Mouse (Mus musculus) limb, embryonic 14.5 days (tissue): ENCODE data around the gene Npas2. TPM values are rescaled to one million over a fixed set of nuclear protein-coding genes. Genes with fewer than 3 reads are reported as not detected.

Experiments
- ATAC-seq: fragments of 200-750 bp; cut with Nextera tagmentation; 2 replicates; pipeline ENCODE4 v1.8.0; 2017; ENCODE audit warnings: low read depth, moderate number of reproducible peaks, moderate TSS enrichment; ENCODE audit not compliant: low FRiP score
- DNase-seq: peaks from one replicate; pipeline ENCODE4 v3.0.0-alpha.2; 2015; ENCODE audit warnings: low spot score
- H3K27ac ChIP-seq: fragments of 300-500 bp; sonication (generic); replicated peaks from 2 replicates; pipeline ENCODE4 v1.5.1; 2014; ENCODE audit warnings: low read depth, mild to moderate bottlenecking, low read length, moderate library complexity, mixed read lengths
- H3K27me3 ChIP-seq: fragments of 300-500 bp; sonication (generic); 2 replicates; pipeline ENCODE4 v1.6.1; 2014; ENCODE audit warnings: low read length, mixed read lengths; ENCODE audit not compliant: control insufficient read depth, insufficient read depth
- H3K36me3 ChIP-seq: fragments of 300-500 bp; sonication (generic); 2 replicates; pipeline ENCODE4 v1.6.1; 2014; ENCODE audit warnings: mild to moderate bottlenecking, low read length, moderate library complexity, mixed read lengths; ENCODE audit not compliant: control insufficient read depth, insufficient read depth
- H3K4me1 ChIP-seq: fragments of 300-500 bp; sonication (generic); 2 replicates; pipeline ENCODE4 v1.6.1; 2014; ENCODE audit warnings: antibody characterized with exemption, low read length, mixed read lengths; ENCODE audit not compliant: control insufficient read depth, insufficient read depth
- H3K4me2 ChIP-seq: fragments of 300-500 bp; sonication (generic); replicated peaks from 2 replicates; pipeline ENCODE4 v1.6.1; 2014; ENCODE audit warnings: low read depth, mild to moderate bottlenecking, low read length, moderate library complexity; ENCODE audit not compliant: severe bottlenecking
- H3K4me3 ChIP-seq: fragments of 300-500 bp; sonication (generic); replicated peaks from 2 replicates; pipeline ENCODE4 v1.5.1; 2014; ENCODE audit warnings: low read length
- H3K9ac ChIP-seq: fragments of 300-500 bp; sonication (generic); 2 replicates; pipeline ENCODE4 v1.6.1; 2014; ENCODE audit warnings: mild to moderate bottlenecking, low read depth, low read length, moderate library complexity; ENCODE audit not compliant: severe bottlenecking
- H3K9me3 ChIP-seq: fragments of 300-500 bp; sonication (generic); 2 replicates; pipeline ENCODE4 v1.6.1; 2016; ENCODE audit warnings: low read length; ENCODE audit not compliant: control insufficient read depth
- POLR2A ChIP-seq: fragments of 200-500 bp; IDR thresholded peaks from 2 replicates; pipeline ENCODE4 v1.8.0; 2012; ENCODE audit warnings: inconsistent platforms, mild to moderate bottlenecking, moderate library complexity, borderline replicate concordance; ENCODE audit not compliant: insufficient read depth, insufficient read length; ENCODE audit errors: extremely low read depth
- WGBS: fragments of 180-500 bp; shearing (Covaris S2); extraction: QIAGEN DNeasy Blood & Tissue Kit; methylation state at CpG from one replicate; pipeline ENCODE4 v1.1.7; 2014; 5-methylcytosine and 5-hydroxymethylcytosine counted together
- polyA plus RNA-seq, 2 experiments: library from polyadenylated mRNA; depleted of rRNA in 1 of 2; stranded (reverse) in 1 of 2; unstranded in 1 of 2; fragments of >200 nt; fragmentation: Nextera tagmentation in 1 of 2; extraction: Ambion mirVana in 1 of 2; gene quantifications; 2 replicates each; pipeline versions ENCODE4 v1.2.1 to v1.2.3; 2012 to 2014

Gene Npas2
- polyA plus RNA-seq, 2 experiments, result 2.0 to 3.2 TPM

- no peak overlapping the region for H3K4me3 ChIP-seq
- H3K4me2 ChIP-seq, result no peak overlapping the region
- DNase-seq, result no peak
- H3K4me1 ChIP-seq, result no peaks in the 10 kb centered on the region
- H3K36me3 ChIP-seq, result no peaks in the 10 kb centered on the region
- WGBS, result 75% methylated on average over 1 of the region's 1 CpGs
- no peak for TF ChIP-seq POLR2A
- no peak for ATAC-seq
- no peak overlapping the region for H3K27ac ChIP-seq
- H3K9ac ChIP-seq, result no peak overlapping the region
- no peaks in the 10 kb centered on the region for H3K27me3 ChIP-seq
- no peaks in the 10 kb centered on the region for H3K9me3 ChIP-seq
Measured at GRCm38 (mm10) chr1:39349001-39349400, 155.5 kb downstream of the Npas2 start.

- TF ChIP-seq POLR2A, result no peak
- DNase-seq, result no peak
Measured at GRCm38 (mm10) chr1:39349427-39349826, 155.9 kb downstream of the Npas2 start.

DNA sequence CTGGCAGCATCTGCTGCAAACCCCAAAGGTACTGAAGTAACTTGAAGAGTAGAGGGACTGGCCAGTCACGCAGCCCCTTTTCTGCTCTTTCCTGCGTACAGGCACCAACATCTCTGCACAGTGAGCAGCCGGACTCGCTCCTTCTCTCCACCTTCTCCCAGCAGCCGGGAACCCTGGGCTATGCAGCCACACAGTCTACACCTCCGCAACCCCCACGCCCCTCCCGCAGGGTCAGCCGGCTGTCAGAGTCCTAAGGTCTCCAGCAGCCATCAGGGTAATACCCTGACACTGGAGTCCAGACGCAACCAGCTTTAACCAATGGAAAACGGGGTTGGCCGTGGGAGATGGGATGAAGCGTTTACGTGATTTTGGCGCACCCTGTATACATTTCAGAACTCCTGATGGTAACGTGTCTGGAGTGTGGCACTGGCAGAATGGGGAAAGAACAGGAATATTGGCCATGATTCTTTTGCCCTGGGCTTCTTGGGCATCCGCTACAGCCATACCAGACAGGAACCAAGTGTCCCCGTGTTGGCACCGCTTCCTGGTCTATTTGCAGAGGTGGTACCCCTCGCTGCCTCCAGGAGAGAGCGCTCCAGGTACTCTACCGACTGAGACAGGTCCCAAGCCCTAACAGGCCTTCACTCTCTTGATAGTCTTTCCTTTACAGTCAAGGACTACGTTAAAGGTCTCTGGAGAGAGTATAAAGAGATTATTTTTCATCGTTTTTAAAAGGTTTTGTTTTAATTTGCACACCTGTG is 168.4 kb downstream of the Npas2 start:
- no peak for TF ChIP-seq POLR2A
- peak overlapping the region; percentile 25; the same call in 1 of the 2 replicates for H3K9ac ChIP-seq

More at GRCm38 (mm10) chr1:39349427-39349826, 155.9 kb downstream of the Npas2 start:
- Histone ChIP-seq H3K9ac (no peak overlapping the region), H3K36me3 (no peaks in the 10 kb centered on the region), H3K4me2 (no peak overlapping the region), H3K9me3 (no peaks in the 10 kb centered on the region), H3K4me3 (no peak overlapping the region), H3K4me1 (no peaks in the 10 kb centered on the region), H3K27me3 (no peaks in the 10 kb centered on the region), H3K27ac (no peak overlapping the region)
- ATAC-seq, result no peak
- WGBS, result 85% methylated on average over 7 of the region's 7 CpGs

DNA sequence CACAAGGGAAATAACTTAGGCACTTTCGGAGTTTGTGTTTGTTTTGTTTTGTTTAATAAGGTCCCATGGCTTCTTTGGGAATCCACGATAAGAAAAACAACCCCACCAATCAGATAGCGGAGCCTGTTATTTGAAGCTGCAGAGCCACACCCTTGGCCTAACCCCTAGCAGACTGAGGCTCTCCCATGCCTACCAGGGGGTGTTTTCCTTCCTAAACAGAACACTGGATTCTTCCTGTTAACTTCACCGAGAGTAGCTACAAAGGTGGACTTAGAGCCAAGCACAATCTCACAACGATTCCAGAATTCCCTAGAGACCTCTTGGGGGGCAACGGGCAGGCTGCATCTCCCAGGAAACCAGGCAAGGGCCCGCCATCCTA is 169.0 kb downstream of the Npas2 start:
- Histone ChIP-seq H3K9me3 (no peaks in the 10 kb centered on the region), H3K36me3 (no peaks in the 10 kb centered on the region), H3K9ac (no peak overlapping the region), H3K4me1 (peaks cover 3% of the 10 kb centered on the region; the same call in 1 of the 2 replicates), H3K27me3 (no peaks in the 10 kb centered on the region), H3K4me3 (no peak overlapping the region), H3K4me2 (no peak overlapping the region), H3K27ac (no peak overlapping the region)
- TF ChIP-seq POLR2A, result no peak
- no peak for ATAC-seq
- WGBS, result 48% methylated on average over 7 of the region's 7 CpGs
- no peak for DNase-seq

More for the DNA sequence above, 168.4 kb downstream of the Npas2 start:
- WGBS, result 27% methylated on average over 24 of the region's 24 CpGs
- Histone ChIP-seq H3K27ac (no peak overlapping the region), H3K4me3 (peak overlapping the region; percentile 19; the same call in 1 of the 2 replicates), H3K4me1 (peaks cover under 1% of the 10 kb centered on the region; the same call in 1 of the 2 replicates), H3K27me3 (no peaks in the 10 kb centered on the region), H3K36me3 (no peaks in the 10 kb centered on the region), H3K9me3 (no peaks in the 10 kb centered on the region), H3K4me2 (peak overlapping the region; percentile 41)
- DNase-seq, result no peak
- ATAC-seq, result no peak

- Histone ChIP-seq H3K9me3 (no peaks in the 10 kb centered on the region), H3K9ac (no peak overlapping the region), H3K4me2 (no peak overlapping the region), H3K4me3 (no peak overlapping the region), H3K27me3 (no peaks in the 10 kb centered on the region), H3K4me1 (peaks cover 11% of the 10 kb centered on the region), H3K36me3 (peaks cover 18% of the 10 kb centered on the region), H3K27ac (no peak overlapping the region)
- no peak for DNase-seq
- TF ChIP-seq POLR2A, result no peak
- no peak for ATAC-seq
- 57% methylated on average over 1 of the region's 1 CpGs for WGBS
Measured at GRCm38 (mm10) chr1:39365562-39365961, 172.0 kb downstream of the Npas2 start.
